Mouse (Mus musculus) kidney, postnatal 10 days (tissue): ENCODE measurements around the gene Flrt1.

Experiments
- DNase-seq: peaks from one replicate; pipeline ENCODE4 v3.0.0; 2021; ENCODE audit warnings: mixed read lengths

Flrt1 gene

GRCm38 (mm10) chr19:7128551-7129475, 23.3 kb upstream of the Flrt1 start:
- DNase-seq: no peak

GRCm38 (mm10) chr19:7126933-7127332, 21.4 kb upstream of the Flrt1 start:
- no peak for DNase-seq

GRCm38 (mm10) chr19:7126209-7126608, 20.7 kb upstream of the Flrt1 start:
- DNase-seq: no peak

GRCm38 (mm10) chr19:7125526-7126156, 20.1 kb upstream of the Flrt1 start:
- no peak for DNase-seq

DNA sequence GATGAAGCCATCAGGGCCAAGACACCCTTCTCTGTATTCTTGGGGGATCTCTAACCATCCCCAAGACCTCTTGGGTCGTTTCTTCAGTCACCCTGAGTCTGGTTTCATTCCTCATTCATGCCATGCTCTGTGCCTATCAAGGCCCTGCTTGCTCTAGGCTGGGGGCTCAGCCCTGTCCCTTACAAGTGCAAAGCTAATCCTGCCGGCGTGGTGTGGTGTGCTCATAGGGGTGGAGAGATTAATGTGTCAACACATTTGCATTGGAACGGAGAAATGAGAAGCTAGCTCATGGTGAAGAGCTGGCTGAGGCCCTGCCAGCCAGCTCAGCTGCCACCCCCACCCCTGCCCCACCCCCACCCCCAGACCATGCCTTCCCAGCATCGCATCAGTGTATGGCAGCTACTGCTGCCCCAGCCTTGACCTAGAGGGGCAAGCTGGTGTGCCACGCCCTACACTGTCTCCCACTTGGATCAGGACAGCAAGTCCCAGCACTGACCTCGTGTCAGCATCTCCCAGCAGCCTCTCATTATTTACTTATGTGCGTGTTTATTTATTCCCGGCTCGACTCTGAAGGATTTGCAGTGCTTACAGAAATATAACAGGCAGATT, 17.3 kb upstream of the Flrt1 start:
- no peak for DNase-seq

- DNase-seq: peak; percentile 63
These were observed 16.7 kb upstream of the Flrt1 start for GRCm38 (mm10) chr19:7122277-7122676.

- DNase-seq: peak; percentile 70
These were observed 15.7 kb upstream of the Flrt1 start for GRCm38 (mm10) chr19:7121252-7121651.

GRCm38 (mm10) chr19:7117653-7118307, 12.3 kb upstream of the Flrt1 start:
- DNase-seq: no peak

DNA sequence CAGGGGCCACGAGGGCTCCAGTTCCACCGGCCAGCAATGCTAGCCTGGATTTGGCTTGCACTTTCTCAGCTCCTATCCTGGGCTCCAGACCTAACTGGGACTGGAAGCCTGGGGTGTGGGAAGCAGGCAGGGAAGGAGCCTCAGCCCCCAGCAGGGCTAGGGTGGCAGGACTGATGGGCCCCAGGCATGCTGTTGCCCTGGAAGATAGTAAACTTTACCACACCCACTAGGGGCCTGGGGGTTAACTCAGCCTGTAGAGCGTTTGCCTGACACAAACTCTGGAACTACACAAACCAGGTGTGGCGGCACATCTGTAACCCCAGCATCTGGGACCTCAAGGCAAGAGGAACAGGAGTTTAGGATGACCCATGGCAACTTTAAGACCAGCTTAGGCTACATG, 11.6 kb upstream of the Flrt1 start:
- DNase-seq: no peak

DNA sequence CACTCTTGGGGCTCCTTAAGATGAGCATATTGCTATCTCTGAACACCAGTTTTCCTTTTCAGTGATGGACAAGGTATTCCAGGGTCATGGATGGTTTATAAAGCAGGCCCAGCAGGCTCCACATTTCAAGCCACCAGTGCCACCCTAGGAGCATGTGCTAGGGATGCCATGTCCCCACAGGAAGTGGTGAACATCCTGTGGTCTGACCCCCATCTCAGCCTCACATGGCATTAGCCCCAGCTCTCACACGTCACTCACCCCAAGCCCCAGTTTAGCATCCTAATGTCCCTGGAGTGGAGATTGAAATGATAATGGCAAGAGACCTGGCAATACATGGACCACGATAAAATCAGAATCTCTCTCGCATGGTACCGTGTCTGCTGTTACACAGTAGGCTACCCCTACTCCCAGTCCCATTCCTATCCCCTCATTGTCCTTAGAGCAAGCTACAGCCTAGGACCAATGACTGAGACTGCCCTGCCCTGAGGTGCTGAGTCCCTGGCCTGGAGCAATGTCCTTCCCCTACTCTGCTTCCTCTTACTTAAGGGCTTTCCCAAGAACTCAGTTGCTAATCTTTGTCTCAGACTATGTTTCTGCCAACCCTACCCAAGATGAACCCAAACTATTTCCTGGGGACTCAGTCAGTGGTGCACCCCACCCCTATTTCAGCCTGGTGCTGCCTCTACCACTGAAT, 10.7 kb upstream of the Flrt1 start:
- no peak for DNase-seq

GRCm38 (mm10) chr19:7113574-7113973, 8.0 kb upstream of the Flrt1 start:
- no peak for DNase-seq

- DNase-seq: no peak
These were observed 7.1 kb upstream of the Flrt1 start for GRCm38 (mm10) chr19:7112628-7113027.

GRCm38 (mm10) chr19:7111710-7112109, 6.2 kb upstream of the Flrt1 start:
- DNase-seq: no peak

- DNase-seq: no peak
These were observed 5.8 kb upstream of the Flrt1 start for GRCm38 (mm10) chr19:7111309-7111708.

GRCm38 (mm10) chr19:7110875-7111274, 5.3 kb upstream of the Flrt1 start:
- no peak for DNase-seq

DNA sequence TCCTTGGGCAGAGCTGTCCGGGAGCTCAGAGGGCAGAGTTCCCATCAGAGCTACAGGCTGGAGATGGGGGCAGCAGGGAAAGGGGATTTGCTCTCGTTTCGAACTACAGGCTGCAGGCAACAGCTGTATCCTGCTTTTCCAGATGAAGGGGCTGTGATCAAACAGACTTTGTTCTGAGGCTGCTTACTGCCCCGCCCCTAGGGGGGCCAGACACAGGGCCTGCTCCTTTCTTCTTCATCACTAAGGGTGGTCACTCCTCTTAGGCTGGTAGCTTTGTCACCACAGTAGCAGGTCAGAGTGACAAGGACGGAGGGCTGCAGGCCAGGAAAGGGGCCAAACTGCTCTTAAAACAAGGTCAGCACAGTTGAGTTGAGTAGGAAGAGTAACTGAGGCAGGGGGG, 4.6 kb upstream of the Flrt1 start:
- DNase-seq: no peak

DNA sequence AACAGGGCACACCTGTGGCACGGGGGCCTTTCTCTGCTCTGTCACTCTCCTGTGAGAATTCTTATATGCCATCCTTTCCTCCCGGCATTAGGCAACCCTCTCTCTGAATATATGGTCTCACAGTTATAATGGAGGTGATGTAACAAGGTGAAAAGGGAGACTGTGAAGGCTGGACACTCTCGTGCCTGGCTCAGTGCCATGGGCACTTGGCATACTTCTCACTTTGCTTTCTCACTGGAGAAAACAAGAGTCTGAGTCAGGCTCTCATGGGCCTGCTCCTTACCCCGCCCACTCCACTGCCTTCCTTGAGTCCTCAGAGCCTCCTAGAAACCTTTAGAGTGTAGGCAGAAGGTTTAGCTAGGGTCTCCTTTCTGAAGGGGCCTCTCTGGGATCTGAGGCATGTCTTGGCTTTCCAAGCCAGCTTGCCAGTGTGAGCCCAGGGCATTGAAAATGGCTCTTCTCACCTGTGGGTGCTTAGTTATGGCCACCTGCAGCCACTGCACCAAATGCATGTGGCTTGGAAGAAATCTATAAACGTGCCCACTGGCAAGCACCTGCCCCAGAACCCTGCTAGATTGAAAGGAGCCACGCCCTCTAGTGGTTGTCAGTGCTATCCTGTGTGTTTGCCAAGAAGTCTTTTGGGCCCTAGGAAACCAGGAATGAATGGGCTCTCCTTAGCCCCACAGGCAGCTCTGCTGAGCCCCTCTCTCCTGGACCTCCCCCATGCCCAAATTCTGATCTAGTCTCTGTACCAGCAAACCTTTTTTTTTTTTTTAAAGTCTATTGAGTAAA, 2.8 kb upstream of the Flrt1 start:
- peak; percentile 67 for DNase-seq

DNA sequence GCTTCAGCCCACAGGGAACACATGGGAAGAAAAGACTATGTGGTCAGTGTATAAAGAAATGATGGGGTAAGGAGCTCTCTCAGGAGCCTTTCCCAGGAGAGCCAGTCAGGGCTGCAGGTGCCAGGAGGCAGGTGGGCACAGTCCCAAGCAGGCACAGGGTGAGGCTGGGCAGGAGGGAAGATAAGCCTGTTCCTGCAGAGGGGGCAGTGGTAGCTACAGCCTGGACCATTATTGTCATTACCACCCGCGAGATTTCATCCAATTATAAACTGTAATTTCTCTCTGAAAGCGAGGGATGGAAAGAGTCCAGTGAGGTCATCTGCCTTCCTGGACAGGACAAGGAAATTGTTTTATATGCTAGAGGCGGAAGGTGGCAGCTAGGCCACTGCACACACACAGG, 1.6 kb upstream of the Flrt1 start:
- DNase-seq: no peak

GRCm38 (mm10) chr19:7106566-7106965, 1.0 kb upstream of the Flrt1 start:
- no peak for DNase-seq

DNA sequence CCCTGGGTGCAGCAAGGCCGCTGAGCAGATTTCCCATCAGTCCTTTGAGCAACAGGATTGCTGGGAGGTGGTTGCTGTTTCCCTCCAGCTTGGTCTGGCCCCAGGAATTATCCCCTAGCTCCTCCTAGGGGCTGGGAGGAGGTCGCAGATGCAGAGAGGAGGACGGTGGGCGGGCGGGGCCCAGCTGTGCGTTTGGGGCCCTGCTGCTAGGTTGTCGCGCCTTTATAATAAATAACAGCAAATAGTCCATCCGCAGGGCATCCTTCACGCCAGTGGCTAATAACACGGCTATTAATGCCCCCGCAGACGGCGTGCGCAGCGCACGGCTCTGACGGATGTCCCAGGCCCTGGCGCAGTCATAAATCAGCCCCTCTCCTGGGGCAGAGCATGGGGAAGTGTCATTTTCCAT, 1.5 kb downstream of the Flrt1 start:
- DNase-seq: peak; percentile 68

DNA sequence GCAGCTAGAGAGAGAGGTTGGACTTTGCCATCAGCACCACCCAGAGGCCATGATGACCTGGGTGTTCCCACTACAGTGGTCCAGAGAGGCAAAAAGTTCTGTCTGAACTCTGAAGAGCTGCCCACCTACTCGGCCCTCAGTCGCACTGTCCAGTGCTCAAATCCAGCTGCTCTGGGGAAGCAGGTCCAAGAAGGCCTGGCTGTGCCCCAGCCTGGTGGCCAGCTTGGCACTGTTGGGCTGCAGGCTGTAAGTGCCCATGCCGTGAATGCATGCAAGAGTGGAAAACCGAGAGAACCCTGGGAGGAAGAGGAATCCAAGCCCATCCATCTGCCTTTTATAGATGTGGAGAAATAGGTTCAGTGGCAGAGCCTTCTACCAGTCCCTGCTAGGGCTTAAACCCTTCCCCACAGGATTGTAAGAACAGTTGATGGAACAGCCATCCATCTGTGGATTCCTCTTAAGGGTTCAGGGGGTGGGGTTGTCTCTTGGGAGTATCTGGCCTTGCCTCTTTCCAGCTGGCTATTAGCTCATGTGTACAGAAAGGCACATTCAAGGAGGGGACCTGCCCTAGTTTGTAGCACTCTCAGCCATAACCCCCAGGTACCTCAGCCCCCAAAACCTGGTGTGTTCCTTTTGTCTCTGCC, 2.1 kb downstream of the Flrt1 start:
- DNase-seq: no peak
